Mouse (Mus musculus): ENCODE measurements around the gene Sdc3.

Gene Sdc3

DNA sequence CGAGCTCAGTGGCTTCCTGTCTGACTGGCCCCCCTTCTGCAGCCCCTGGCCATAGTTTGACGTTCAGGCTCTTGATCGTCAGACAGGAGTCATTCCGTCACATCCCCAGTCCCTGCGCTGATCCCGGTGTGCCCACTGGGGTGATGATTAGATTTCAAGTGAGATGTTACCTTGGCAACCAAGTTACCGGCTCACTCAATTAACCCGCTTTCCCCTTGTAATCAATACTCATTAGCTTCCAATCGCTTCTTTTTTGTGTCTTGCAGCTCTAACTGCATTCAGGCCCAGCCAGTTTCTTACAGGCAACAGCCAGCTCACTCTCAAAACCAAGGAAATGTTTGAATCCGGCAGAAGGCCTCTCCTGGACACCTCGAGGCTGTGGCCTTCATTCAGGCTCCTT is 80.1 kb downstream of the Sdc3 start:
- no peak for DNase-seq (ENCODE audit: extremely low spot score, low read depth, low spot score)

DNA sequence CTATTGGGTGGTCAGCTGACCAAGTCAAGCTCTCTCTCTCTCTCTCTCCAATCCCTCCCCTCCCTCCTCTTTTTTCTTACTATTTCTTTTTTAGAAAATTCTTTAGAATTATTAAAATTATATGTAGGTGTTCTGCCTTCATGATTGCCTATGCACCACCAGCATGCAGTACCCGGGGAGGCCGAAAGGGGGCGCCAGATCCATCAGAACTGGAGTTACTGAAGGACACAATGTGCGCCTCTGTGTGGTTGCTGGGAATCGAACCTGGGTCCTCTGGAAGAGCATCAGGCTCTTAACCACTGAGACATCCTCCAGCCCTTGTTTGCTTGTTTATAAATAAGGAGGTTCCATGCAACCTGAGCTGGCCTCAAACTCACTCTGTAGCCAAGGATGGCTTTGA is 81.1 kb downstream of the Sdc3 start:
- DNase-seq (ENCODE audit: extremely low spot score, low read depth, low spot score), result no peak

DNA sequence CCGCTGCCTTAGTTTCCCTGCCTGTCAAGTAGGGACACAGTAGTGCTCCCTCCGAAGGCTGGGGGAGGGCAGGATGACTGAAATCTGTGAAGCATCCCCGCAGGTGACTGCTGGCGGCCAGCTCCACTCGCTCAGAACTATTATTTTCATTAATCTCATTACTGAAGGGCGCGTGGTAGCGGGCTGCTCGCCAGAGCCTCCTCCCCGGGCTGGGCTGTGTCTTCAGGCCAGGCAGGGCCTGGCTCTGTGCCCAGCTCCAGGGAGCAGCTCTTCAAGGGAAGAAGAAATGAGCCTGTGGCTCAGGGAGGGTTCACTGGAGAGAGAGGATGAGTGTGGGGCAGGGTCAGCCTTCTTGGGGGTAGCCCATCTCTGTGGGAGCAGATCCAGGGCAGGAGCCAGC is 82.3 kb downstream of the Sdc3 start:
- no peak for DNase-seq (ENCODE audit: extremely low spot score, low read depth, low spot score)

All from hindlimb bud, embryonic 11.5 days (tissue).